Mouse (Mus musculus) liver, postnatal 0 days (tissue): ENCODE results near the gene Rbfox3.

Experiments
- CTCF ChIP-seq: sonication (generic); IDR thresholded peaks from 2 replicates; pipeline ENCODE4 v1.5.1; 2016; ENCODE audit warnings: antibody characterized with exemption, low read depth
- EP300 ChIP-seq: IDR thresholded peaks from 2 replicates; pipeline ENCODE4 v1.6.1; 2016; ENCODE audit warnings: antibody characterized with exemption, low read depth, mild to moderate bottlenecking

DNA sequence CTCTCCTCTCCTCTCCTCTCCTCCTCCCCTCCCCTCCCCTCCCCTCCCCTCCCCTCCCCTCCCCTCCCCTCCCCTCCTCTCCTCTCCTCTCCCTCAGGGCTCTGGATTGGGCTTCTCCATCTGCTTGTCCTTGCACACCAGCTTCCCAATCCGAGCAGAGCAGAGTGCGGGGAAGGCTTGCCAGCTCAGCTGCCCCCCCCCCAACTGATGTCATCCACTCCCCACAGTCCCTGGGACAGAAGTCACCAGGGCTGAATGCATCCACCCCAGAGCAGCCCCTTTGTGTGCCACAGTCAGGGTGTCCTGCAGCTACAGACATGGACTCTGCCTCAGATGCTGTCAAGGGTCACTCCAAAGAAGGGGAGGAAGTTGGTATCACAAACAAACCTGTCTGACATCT lies 4.5 kb upstream of the Rbfox3 start:
- no peak for TF ChIP-seq CTCF
- no peak for TF ChIP-seq EP300
